Mouse (Mus musculus): Measurements from ENCODE around the gene Fam221a. TPM values are rescaled to one million over a fixed set of nuclear protein-coding genes. Genes with fewer than 3 reads are reported as not detected.

Gene Fam221a
- 4.7 and 6.6 TPM in 2 replicates for polyA plus RNA-seq (2015; fragmentation: Nextera tagmentation; extraction: Ambion mirVana)

DNA sequence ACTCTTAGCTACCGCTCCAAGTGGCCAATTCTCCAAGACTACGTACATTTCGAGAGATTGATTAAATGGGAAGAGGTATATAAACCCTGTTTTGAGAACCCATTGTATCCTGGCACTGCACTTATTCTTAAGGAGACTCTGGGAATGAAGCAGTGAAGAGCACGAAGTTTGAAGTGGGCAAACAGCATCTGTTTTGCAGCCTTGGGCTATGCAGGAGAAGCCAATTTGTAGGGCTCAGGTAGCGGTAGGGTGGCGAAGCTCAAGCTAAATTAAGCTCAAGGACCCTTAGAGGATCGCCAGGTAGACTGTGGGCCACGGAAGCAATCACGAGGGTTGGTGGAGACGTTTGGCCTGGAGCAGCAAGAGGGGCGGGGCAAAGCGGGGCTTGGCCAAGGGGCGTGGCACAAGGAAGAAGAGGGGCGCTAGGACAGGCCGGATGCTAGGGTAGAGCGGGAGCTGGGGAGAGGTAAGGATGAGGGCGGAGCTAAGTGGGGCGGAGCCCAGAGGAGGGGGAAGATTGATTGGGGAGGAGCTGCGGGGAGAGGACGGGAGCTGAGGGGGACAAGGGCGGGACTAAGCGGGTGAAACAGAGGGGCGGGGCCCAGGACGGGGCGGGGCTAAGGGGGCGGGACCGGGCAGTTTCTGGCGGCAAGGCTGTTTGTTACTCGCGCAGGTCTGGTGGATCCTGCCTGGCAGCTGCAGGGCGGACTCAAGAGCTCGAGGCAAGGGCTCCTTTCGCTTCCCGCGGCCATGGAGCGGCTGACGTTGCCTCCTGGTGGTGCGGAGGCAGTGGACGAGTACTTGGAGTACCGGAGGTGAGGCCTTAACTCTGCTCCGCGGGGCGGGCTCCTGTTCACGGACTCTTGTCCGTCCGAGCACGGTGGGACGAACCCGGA lies at the start of gene Fam221a:
Fam221a (plus strand) TSS at position 581 of the 896 bp plus-strand sequence.
- no peaks in the 10 kb centered on the region for H3K27me3 ChIP-seq (replicated peaks)
- H3K27ac ChIP-seq, result peak within 1 kb of the TSS; percentile 84
- peaks cover 6% of the 10 kb centered on the region; the same call in 1 of the 2 replicates for H3K4me1 ChIP-seq (replicated peaks)
- 4% methylated on average over 48 of the region's 49 CpGs for WGBS
- no peaks in the 10 kb centered on the region for H3K36me3 ChIP-seq
- H3K9ac ChIP-seq, result peak within 1 kb of the TSS; percentile 63
- peak within 1 kb of the TSS; percentile 57 for H3K4me3 ChIP-seq (replicated peaks)
- H3K9me3 ChIP-seq, result no peaks in the 10 kb centered on the region
- ATAC-seq, result peak; percentile 98
- H3K4me2 ChIP-seq (replicated peaks), result peak within 1 kb of the TSS; percentile 87

DNA sequence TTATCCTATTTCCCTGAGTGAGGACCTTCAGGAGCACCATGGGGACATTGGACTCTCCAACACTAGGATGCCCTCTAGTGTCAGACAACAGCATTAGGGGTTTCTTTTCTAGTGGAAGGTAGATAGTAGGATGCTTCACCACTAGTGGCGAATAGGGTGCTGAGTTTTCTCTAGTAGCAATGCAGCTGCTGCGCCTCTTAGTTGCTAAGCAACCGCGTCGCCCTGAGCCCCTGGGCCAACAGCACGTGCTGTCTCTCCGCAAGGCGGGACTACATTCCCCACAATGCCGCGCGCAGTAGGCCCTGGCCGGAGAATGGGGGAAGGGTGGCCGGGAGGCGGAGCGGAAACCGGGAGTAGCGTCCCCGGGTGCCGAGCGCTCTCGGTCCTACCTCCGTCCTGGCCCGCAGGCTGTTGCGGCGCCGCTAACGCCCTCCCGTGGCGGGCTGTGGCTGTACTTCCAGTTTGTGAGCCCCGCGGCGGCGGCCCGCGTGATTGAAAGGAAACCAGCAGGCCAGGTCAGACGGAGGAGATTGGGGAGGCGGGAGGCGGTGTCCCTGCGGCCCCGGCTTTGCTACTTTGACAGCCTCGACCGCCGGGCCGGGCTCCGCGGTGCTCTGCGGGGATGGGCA lies 48.5 kb upstream of the Fam221a start, which contains the start of gene Ccdc126:
Ccdc126 (plus strand) TSS at position 309 of the 629 bp plus-strand sequence.
- Histone ChIP-seq H3K4me3 (replicated peaks) (peak within 1 kb of the TSS; percentile 62), H3K27me3 (replicated peaks) (no peaks in the 10 kb centered on the region), H3K27ac (peak within 1 kb of the TSS; percentile 83), H3K4me1 (replicated peaks) (0 out of 2 replicates have a peak, but pooled peaks cover under 1% of the 10 kb centered on the region), H3K9me3 (no peaks in the 10 kb centered on the region), H3K4me2 (replicated peaks) (peak within 1 kb of the TSS; percentile 71), H3K9ac (peak within 1 kb of the TSS; percentile 68), H3K36me3 (no peaks in the 10 kb centered on the region)
- peak; percentile 99 for ATAC-seq
- 0% methylated on average over 47 of the region's 47 CpGs for WGBS

DNA sequence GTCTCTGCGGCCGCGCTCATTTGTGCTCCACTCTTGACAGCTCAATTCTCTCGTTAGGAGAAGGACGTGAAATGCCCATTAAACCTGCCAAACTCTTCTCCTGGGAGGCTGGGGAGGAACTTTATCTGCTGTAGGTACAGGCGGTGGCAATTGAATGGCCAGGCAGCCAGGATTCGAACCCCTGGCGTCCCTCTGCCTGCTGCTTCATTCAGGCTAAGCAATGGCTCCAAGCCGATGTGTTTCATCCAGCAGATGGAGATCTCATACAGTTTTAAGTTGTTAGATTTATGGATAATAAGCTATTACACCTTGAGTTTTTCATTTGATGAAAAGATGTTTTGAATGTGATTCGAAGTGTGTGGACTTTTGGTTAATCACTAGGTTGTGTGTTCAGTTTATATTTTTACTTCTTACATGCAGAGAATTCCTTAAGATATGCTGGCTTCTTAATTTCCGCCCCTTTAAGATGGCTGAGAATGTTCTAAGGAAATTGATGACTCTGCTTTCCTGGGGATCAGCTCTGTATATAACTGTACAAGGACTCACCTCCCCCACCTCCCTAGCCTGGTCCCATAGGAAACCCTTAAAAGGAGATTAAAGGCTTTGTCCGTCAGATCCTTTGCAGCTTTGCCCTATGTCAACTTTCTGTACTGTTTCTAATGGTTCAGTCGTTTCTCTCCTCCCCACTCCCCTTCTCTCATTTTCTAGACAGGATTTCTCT lies 47.8 kb upstream of the Fam221a start:
- no peaks in the 10 kb centered on the region for H3K9me3 ChIP-seq
- WGBS, result 8% methylated on average over 13 of the region's 13 CpGs
- no peaks in the 10 kb centered on the region for H3K27me3 ChIP-seq (replicated peaks)
- peak overlapping the region; percentile 71 for H3K4me2 ChIP-seq (replicated peaks)
- H3K4me1 ChIP-seq (replicated peaks), result 0 out of 2 replicates have a peak, but pooled peaks cover 4% of the 10 kb centered on the region
- peak overlapping the region; percentile 62 for H3K4me3 ChIP-seq (replicated peaks)
- H3K36me3 ChIP-seq, result no peaks in the 10 kb centered on the region
- H3K27ac ChIP-seq, result peak overlapping the region; percentile 83
- H3K9ac ChIP-seq, result peak overlapping the region; percentile 68
- ATAC-seq, result peak; percentile 24

DNA sequence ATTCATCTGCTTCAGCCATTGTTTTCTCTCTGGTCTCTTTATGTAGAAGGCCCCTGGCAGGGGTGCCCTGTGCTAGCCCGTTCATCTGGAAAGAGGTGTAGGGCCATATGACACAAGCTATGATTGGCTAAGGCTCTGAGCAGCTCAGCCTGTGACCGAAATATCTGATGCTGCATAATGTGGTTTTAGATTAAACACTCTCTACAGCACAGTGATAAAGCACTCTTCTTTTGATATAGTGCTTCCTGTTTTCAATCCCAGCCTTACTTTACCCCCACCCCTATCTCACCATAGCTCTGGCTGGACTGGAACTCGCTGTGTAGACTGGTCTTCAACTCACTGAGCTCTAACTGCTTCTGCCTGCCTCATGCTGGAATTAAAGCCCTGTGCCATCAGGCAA lies 46.2 kb upstream of the Fam221a start:
- Histone ChIP-seq H3K27ac (no peak overlapping the region), H3K4me1 (replicated peaks) (0 out of 2 replicates have a peak, but pooled peaks cover 4% of the 10 kb centered on the region), H3K9me3 (no peaks in the 10 kb centered on the region), H3K27me3 (replicated peaks) (no peaks in the 10 kb centered on the region), H3K36me3 (no peaks in the 10 kb centered on the region), H3K4me3 (replicated peaks) (no peak overlapping the region), H3K4me2 (replicated peaks) (no peak overlapping the region), H3K9ac (no peak overlapping the region)
- no peak for ATAC-seq
- WGBS, result 62% methylated on average over 3 of the region's 3 CpGs

DNA sequence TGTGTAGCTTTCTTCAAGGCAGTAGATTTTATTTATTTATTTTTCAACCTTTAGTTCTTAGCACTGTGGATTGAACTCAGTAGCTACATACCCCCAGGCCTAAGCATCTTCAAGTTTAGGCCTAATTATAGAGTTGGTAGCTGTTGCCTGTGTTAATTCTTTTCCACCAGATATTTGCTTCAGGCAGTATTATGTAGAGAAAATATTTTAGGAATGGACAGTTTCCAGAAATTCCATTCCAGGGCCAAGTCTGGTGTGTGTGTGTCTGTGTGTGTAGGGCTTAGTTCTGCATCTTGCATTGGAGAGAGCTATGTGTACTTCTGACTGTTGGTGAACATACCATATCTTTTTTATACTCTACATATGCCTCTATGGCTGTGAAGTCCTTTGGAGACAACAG lies 45.5 kb upstream of the Fam221a start:
- Histone ChIP-seq H3K27ac (no peak overlapping the region), H3K4me3 (replicated peaks) (no peak overlapping the region), H3K4me2 (replicated peaks) (no peak overlapping the region), H3K9ac (no peak overlapping the region), H3K4me1 (replicated peaks) (0 out of 2 replicates have a peak, but pooled peaks cover 4% of the 10 kb centered on the region), H3K9me3 (no peaks in the 10 kb centered on the region), H3K27me3 (replicated peaks) (no peaks in the 10 kb centered on the region), H3K36me3 (no peaks in the 10 kb centered on the region)
- ATAC-seq, result no peak

DNA sequence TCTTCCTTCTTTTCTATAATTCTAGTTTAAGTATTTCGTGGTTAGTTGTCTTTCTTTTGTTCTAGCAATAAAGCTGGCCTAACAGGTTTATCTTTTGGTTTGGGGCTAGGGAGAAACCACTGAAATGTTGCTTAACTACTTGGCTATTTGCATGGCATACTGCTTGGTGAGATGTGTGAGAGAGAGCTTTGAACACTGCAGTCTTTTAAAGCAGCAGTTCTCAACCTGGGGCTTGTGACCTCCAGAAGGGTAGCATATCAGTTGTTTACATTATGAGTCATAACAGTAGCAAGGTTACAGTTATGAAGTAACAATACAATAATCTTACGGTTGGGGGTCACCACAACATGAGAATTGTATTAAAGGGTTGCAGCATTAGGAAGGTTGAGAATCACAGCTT lies 44.6 kb upstream of the Fam221a start:
- Histone ChIP-seq H3K4me3 (replicated peaks) (no peak overlapping the region), H3K27me3 (replicated peaks) (no peaks in the 10 kb centered on the region), H3K9ac (no peak overlapping the region), H3K27ac (no peak overlapping the region), H3K36me3 (no peaks in the 10 kb centered on the region), H3K9me3 (no peaks in the 10 kb centered on the region), H3K4me1 (replicated peaks) (0 out of 2 replicates have a peak, but pooled peaks cover 4% of the 10 kb centered on the region), H3K4me2 (replicated peaks) (no peak overlapping the region)
- 39% methylated on average over 2 of the region's 2 CpGs for WGBS
- ATAC-seq, result no peak

DNA sequence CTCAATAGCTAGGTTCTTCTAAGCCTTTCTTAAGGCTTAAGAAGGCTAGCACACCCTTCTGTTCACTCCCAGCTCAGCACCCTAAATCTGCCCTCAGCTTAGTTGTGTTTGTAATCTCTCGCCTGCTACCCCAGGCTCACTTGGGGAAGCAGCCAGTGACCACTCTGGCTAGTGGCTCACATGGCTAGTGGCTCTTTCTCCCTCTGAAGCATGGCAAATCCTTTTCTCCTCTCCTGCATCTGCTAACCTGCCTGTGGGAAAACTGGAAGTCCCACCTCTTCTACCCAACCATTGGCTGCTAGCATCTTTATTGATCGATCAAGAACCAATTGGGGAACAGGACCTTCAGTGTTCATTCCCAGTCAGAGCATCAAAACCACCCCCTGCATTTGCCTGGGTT lies 43.0 kb upstream of the Fam221a start:
- H3K9me3 ChIP-seq, result no peaks in the 10 kb centered on the region
- H3K4me2 ChIP-seq (replicated peaks), result no peak overlapping the region
- ATAC-seq, result no peak
- no peak overlapping the region for H3K4me3 ChIP-seq (replicated peaks)
- H3K36me3 ChIP-seq, result no peaks in the 10 kb centered on the region
- whole genome bisulfite sequencing, result 72% methylated on average over 2 of the region's 2 CpGs
- H3K9ac ChIP-seq, result no peak overlapping the region
- no peaks in the 10 kb centered on the region for H3K27me3 ChIP-seq (replicated peaks)
- no peak overlapping the region for H3K27ac ChIP-seq
- H3K4me1 ChIP-seq (replicated peaks), result 0 out of 2 replicates have a peak, but pooled peaks cover 4% of the 10 kb centered on the region

DNA sequence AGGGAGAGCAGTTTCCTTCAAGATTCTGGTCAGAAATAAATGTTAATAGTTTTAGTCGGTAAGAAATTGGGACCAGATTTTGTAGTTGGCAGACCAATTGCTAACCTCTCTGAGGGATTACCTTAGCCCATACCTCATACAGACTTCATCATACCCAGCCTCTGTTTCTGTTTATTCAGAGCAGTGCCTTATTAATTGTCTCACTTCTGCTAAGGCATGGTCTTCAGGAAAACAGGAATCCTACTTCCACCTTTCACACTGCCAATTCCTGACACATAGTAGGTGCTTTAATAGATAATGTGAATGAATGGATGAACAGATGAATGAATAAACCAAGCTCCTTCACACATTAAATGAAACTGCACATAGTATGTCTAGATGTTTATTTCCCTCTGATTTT lies 42.2 kb upstream of the Fam221a start:
- no peak overlapping the region for H3K27ac ChIP-seq
- H3K9ac ChIP-seq, result no peak overlapping the region
- no peaks in the 10 kb centered on the region for H3K9me3 ChIP-seq
- H3K27me3 ChIP-seq (replicated peaks), result no peaks in the 10 kb centered on the region
- no peak overlapping the region for H3K4me3 ChIP-seq (replicated peaks)
- WGBS, result 90% methylated on average over 1 of the region's 1 CpGs
- no peak overlapping the region for H3K4me2 ChIP-seq (replicated peaks)
- H3K4me1 ChIP-seq (replicated peaks), result 0 out of 2 replicates have a peak, but pooled peaks cover 4% of the 10 kb centered on the region
- ATAC-seq, result no peak
- H3K36me3 ChIP-seq, result no peaks in the 10 kb centered on the region

DNA sequence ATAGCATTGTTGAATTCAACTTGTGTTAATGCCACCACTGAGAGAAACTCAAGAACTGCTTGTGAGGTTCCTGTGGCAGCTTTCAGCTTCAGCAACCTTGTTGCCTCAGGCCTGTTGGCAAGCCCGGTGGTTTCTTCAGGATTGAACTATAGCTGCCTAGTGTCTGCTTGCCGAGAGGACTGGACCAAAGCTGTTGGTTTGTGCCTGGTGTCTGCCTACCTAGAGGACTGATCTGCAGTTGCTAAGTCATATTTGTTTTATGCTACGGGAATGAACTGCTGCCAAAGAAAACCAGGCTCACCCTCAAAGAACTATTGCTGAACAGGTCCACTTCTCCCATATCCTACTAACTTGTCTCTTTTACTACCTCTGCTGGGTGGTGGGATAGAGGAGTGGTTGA lies 40.7 kb upstream of the Fam221a start:
- WGBS, result 83% methylated on average over 3 of the region's 3 CpGs
- H3K27me3 ChIP-seq (replicated peaks), result no peaks in the 10 kb centered on the region
- H3K27ac ChIP-seq, result no peak overlapping the region
- no peaks in the 10 kb centered on the region for H3K9me3 ChIP-seq
- H3K4me3 ChIP-seq (replicated peaks), result no peak overlapping the region
- H3K4me1 ChIP-seq (replicated peaks), result 0 out of 2 replicates have a peak, but pooled peaks cover 4% of the 10 kb centered on the region
- no peak overlapping the region for H3K9ac ChIP-seq
- H3K36me3 ChIP-seq, result no peaks in the 10 kb centered on the region
- ATAC-seq, result no peak
- H3K4me2 ChIP-seq (replicated peaks), result no peak overlapping the region

DNA sequence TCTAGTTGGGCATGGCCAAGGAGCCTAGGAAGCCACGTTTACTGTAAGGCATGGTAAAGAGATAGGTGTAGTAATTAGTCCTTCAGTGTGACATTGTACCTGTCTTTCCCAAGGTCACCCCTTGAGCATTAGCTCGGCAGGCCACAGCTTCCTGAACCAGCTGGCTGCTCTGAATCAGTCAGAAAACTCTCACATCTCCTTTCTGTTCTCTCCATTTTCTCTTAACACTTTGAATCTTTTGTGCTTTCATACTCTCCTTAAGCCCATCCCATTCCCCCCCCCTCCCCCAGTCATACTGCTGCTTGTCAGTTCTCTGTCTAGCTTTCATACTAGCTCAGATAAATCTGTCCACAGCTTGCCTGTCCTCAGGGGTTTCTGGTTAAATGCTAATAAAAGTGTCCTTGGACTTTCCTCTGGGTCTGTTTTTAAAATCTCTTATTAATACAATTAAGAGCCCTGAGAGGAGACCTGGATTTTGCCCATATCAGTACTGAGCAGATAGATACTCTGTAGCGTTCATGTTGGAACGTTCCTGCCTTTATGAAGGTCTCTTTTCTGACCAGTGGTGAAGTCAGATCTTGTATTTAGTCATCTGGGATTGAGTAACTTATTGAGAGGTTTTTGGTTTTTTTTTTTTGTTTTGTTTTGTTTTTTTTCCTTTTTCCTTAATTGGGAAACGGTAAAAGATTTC lies 36.0 kb upstream of the Fam221a start:
- no peaks in the 10 kb centered on the region for H3K36me3 ChIP-seq
- 57% methylated on average over 5 of the region's 5 CpGs for WGBS
- no peak overlapping the region for H3K4me2 ChIP-seq (replicated peaks)
- no peak overlapping the region for H3K27ac ChIP-seq
- no peak overlapping the region for H3K4me3 ChIP-seq (replicated peaks)
- no peaks in the 10 kb centered on the region for H3K4me1 ChIP-seq (replicated peaks)
- no peaks in the 10 kb centered on the region for H3K27me3 ChIP-seq (replicated peaks)
- H3K9me3 ChIP-seq, result no peaks in the 10 kb centered on the region
- no peak for ATAC-seq
- H3K9ac ChIP-seq, result no peak overlapping the region

DNA sequence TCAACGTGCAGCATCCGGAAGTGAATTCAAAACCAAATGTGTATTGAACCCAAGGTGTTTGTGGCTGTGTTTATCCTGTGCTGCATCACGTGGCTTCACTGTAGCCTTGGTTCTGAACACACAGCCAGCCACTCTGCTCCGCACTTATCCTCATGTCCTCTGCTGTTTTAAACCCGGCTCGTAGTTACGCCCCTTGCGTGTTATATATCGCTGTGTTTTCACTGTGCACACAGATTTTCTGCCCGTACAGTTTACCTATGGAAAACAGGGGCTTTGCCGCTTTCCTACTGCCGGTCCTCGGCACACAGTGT lies 35.5 kb upstream of the Fam221a start:
- no peak overlapping the region for H3K27ac ChIP-seq
- H3K9me3 ChIP-seq, result no peaks in the 10 kb centered on the region
- no peaks in the 10 kb centered on the region for H3K4me1 ChIP-seq (replicated peaks)
- no peaks in the 10 kb centered on the region for H3K27me3 ChIP-seq (replicated peaks)
- no peaks in the 10 kb centered on the region for H3K36me3 ChIP-seq
- no peak overlapping the region for H3K4me3 ChIP-seq (replicated peaks)
- WGBS, result 55% methylated on average over 13 of the region's 13 CpGs
- ATAC-seq, result no peak
- no peak overlapping the region for H3K9ac ChIP-seq
- 0 out of 2 replicates have a peak overlapping the region, but pooled peaks have one; percentile 9 for H3K4me2 ChIP-seq (replicated peaks)

Measured in intestine, embryonic 15.5 days (tissue).